Mouse (Mus musculus): ENCODE measurements around the gene Podn. TPM values are rescaled to one million over a fixed set of nuclear protein-coding genes. Genes with fewer than 3 reads are reported as not detected.

Gene Podn
- polyA plus RNA-seq, 1 experiment from 2014 or later: 1.0 TPM

GRCm38 (mm10) chr4:108072086-108072485, 24.2 kb downstream of the Podn start:
- no peak for ATAC-seq (ENCODE audit: insufficient number of reproducible peaks, low FRiP score, low TSS enrichment, low read depth)
- Histone ChIP-seq H3K27ac (replicated peaks; ENCODE audit: low read depth, low read length) (no peak overlapping the region), H3K4me3 (ENCODE audit: low read depth, low read length) (no peak overlapping the region), H3K27me3 (ENCODE audit: control insufficient read depth, insufficient read depth, low read length) (no peaks in the 10 kb centered on the region), H3K36me3 (ENCODE audit: control insufficient read depth, insufficient read depth, low read length) (no peaks in the 10 kb centered on the region), H3K4me2 (ENCODE audit: low read depth, severe bottlenecking) (no peak overlapping the region), H3K4me1 (ENCODE audit: control insufficient read depth, insufficient read depth, low read length) (peaks cover 7% of the 10 kb centered on the region; the same call in 1 of the 2 replicates), H3K9ac (ENCODE audit: low read length) (no peak overlapping the region), H3K9me3 (ENCODE audit: control insufficient read depth, low read length) (no peaks in the 10 kb centered on the region)
- no peak for DNase-seq (ENCODE audit: low spot score)
- 97% methylated on average over 3 of the region's 3 CpGs for WGBS

DNA sequence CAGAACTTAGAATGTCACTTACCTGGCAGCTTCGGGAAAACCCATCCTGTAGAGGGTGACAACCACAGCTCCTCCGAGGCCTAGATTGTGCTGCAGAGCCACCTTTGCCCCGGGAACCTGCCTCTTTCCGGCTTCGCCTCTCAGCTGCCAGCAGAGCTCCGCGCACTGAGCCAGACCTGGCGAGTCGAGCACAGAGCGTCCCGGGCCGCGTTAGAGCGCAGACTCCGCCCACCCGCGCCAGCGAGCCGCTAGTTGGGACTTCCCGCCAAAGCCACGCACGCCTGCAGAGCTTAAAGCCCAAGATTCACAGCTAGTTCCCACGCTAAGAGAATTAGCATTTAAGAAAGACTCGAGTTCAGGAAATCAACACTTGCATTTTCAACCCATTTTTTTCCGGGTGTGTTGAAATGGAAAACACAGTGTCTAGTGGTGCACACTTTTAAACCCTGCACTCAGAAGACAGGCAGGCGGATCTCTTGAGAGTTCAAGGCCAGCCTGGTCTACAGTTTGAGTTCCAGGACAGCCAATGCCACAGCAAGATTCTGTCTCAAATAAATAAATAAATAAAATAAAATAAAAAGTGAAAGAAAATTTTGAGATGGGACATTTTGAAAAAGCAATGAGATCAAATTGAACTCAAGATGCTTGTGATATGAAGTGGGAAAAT, 24.9 kb downstream of the Podn start:
- peak; percentile 97 for DNase-seq (ENCODE audit: low spot score)
- peak overlapping the region; percentile 86 for H3K4me2 ChIP-seq (ENCODE audit: low read depth, severe bottlenecking)
- no peaks in the 10 kb centered on the region for H3K27me3 ChIP-seq (ENCODE audit: control insufficient read depth, insufficient read depth, low read length)
- WGBS: 3% methylated on average over 26 of the region's 26 CpGs
- peaks cover 7% of the 10 kb centered on the region; the same call in 1 of the 2 replicates for H3K4me1 ChIP-seq (ENCODE audit: control insufficient read depth, insufficient read depth, low read length)
- H3K4me3 ChIP-seq (ENCODE audit: low read depth, low read length): peak overlapping the region; percentile 48
- no peaks in the 10 kb centered on the region for H3K36me3 ChIP-seq (ENCODE audit: control insufficient read depth, insufficient read depth, low read length)
- no peaks in the 10 kb centered on the region for H3K9me3 ChIP-seq (ENCODE audit: control insufficient read depth, low read length)
- peak overlapping the region; percentile 62 for H3K9ac ChIP-seq (ENCODE audit: low read length)
- peak; percentile 92 for ATAC-seq (ENCODE audit: insufficient number of reproducible peaks, low FRiP score, low TSS enrichment, low read depth)
- no peak overlapping the region for H3K27ac ChIP-seq (replicated peaks; ENCODE audit: low read depth, low read length)

DNA sequence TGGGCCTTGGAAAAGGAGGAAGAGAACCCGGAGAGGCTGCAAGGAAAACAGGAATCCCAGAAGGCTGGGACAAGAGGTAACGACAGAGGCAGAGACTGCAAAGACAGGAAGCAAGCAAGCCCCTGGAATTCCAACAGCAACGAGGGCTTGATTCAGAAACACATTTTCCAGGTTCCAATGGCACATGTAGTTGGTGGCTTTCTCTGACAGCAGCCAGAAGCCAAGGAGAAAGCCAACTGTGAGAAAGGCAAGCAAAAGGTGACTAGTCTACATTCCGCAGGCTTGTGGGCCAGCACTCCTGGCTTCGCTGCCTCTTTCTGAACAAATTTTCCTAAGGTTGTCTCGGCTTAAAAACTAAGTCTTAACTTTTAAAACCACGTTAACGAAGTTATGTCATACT, 25.5 kb downstream of the Podn start:
- DNase-seq (ENCODE audit: low spot score): no peak
- 16% methylated on average over 8 of the region's 8 CpGs for WGBS
- Histone ChIP-seq H3K4me3 (ENCODE audit: low read depth, low read length) (peak overlapping the region; percentile 48), H3K4me1 (ENCODE audit: control insufficient read depth, insufficient read depth, low read length) (peaks cover 7% of the 10 kb centered on the region; the same call in 1 of the 2 replicates), H3K9ac (ENCODE audit: low read length) (peak overlapping the region; percentile 62), H3K36me3 (ENCODE audit: control insufficient read depth, insufficient read depth, low read length) (no peaks in the 10 kb centered on the region), H3K4me2 (ENCODE audit: low read depth, severe bottlenecking) (peak overlapping the region; percentile 86), H3K27me3 (ENCODE audit: control insufficient read depth, insufficient read depth, low read length) (no peaks in the 10 kb centered on the region), H3K27ac (replicated peaks; ENCODE audit: low read depth, low read length) (no peak overlapping the region), H3K9me3 (ENCODE audit: control insufficient read depth, low read length) (no peaks in the 10 kb centered on the region)
- no peak for ATAC-seq (ENCODE audit: insufficient number of reproducible peaks, low FRiP score, low TSS enrichment, low read depth)

GRCm38 (mm10) chr4:108070286-108070685, 26.0 kb downstream of the Podn start:
- Histone ChIP-seq H3K4me3 (ENCODE audit: low read depth, low read length) (peak overlapping the region; percentile 48), H3K9me3 (ENCODE audit: control insufficient read depth, low read length) (no peaks in the 10 kb centered on the region), H3K27me3 (ENCODE audit: control insufficient read depth, insufficient read depth, low read length) (no peaks in the 10 kb centered on the region), H3K9ac (ENCODE audit: low read length) (peak overlapping the region; percentile 62), H3K27ac (replicated peaks; ENCODE audit: low read depth, low read length) (no peak overlapping the region), H3K4me2 (ENCODE audit: low read depth, severe bottlenecking) (peak overlapping the region; percentile 86), H3K36me3 (ENCODE audit: control insufficient read depth, insufficient read depth, low read length) (no peaks in the 10 kb centered on the region), H3K4me1 (ENCODE audit: control insufficient read depth, insufficient read depth, low read length) (peaks cover 7% of the 10 kb centered on the region; the same call in 1 of the 2 replicates)
- 79% methylated on average over 4 of the region's 4 CpGs for WGBS
- ATAC-seq (ENCODE audit: insufficient number of reproducible peaks, low FRiP score, low TSS enrichment, low read depth): no peak
- DNase-seq (ENCODE audit: low spot score): no peak

DNA sequence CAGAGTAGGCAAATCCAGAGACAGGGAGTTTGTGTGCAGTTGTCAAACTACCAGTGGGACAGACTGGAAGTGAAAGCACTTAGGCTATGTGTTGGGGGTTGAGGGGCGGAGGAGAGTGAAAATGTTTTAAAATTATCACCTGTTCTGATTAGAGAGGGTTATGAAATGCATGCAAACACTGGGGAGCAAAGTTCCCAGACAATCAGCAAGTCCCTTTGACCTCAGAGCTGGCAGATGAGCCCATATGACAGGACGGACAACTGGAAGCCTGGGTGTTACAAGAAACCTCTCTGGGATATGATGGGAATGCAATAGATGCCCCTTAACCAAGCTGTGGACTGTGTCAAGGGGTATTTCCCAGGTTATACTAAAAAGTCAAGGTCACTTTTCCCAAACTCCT, 28.2 kb downstream of the Podn start:
- no peaks in the 10 kb centered on the region for H3K36me3 ChIP-seq (ENCODE audit: control insufficient read depth, insufficient read depth, low read length)
- H3K4me1 ChIP-seq (ENCODE audit: control insufficient read depth, insufficient read depth, low read length): peaks cover 7% of the 10 kb centered on the region; the same call in 1 of the 2 replicates
- no peak overlapping the region for H3K4me2 ChIP-seq (ENCODE audit: low read depth, severe bottlenecking)
- no peaks in the 10 kb centered on the region for H3K9me3 ChIP-seq (ENCODE audit: control insufficient read depth, low read length)
- DNase-seq (ENCODE audit: low spot score) (no peak), ATAC-seq (ENCODE audit: insufficient number of reproducible peaks, low FRiP score, low TSS enrichment, low read depth) (no peak)
- no peaks in the 10 kb centered on the region for H3K27me3 ChIP-seq (ENCODE audit: control insufficient read depth, insufficient read depth, low read length)
- no peak overlapping the region for H3K9ac ChIP-seq (ENCODE audit: low read length)
- WGBS: 80% methylated on average over 2 of the region's 2 CpGs
- H3K27ac ChIP-seq (replicated peaks; ENCODE audit: low read depth, low read length): no peak overlapping the region
- H3K4me3 ChIP-seq (ENCODE audit: low read depth, low read length): no peak overlapping the region

GRCm38 (mm10) chr4:108067261-108067660, 29.0 kb downstream of the Podn start:
- peaks cover 7% of the 10 kb centered on the region; the same call in 1 of the 2 replicates for H3K4me1 ChIP-seq (ENCODE audit: control insufficient read depth, insufficient read depth, low read length)
- 95% methylated on average over 7 of the region's 7 CpGs for WGBS
- DNase-seq (ENCODE audit: low spot score) (no peak), ATAC-seq (ENCODE audit: insufficient number of reproducible peaks, low FRiP score, low TSS enrichment, low read depth) (no peak)
- no peaks in the 10 kb centered on the region for H3K9me3 ChIP-seq (ENCODE audit: control insufficient read depth, low read length)
- no peak overlapping the region for H3K4me2 ChIP-seq (ENCODE audit: low read depth, severe bottlenecking)
- no peak overlapping the region for H3K4me3 ChIP-seq (ENCODE audit: low read depth, low read length)
- no peak overlapping the region for H3K27ac ChIP-seq (replicated peaks; ENCODE audit: low read depth, low read length)
- peaks cover 2% of the 10 kb centered on the region; the same call in 1 of the 2 replicates for H3K36me3 ChIP-seq (ENCODE audit: control insufficient read depth, insufficient read depth, low read length)
- no peaks in the 10 kb centered on the region for H3K27me3 ChIP-seq (ENCODE audit: control insufficient read depth, insufficient read depth, low read length)
- H3K9ac ChIP-seq (ENCODE audit: low read length): no peak overlapping the region

- no peak overlapping the region for H3K27ac ChIP-seq (replicated peaks; ENCODE audit: low read depth, low read length)
Measured at GRCm38 (mm10) chr4:108066569-108066968, 29.7 kb downstream of the Podn start.

DNA sequence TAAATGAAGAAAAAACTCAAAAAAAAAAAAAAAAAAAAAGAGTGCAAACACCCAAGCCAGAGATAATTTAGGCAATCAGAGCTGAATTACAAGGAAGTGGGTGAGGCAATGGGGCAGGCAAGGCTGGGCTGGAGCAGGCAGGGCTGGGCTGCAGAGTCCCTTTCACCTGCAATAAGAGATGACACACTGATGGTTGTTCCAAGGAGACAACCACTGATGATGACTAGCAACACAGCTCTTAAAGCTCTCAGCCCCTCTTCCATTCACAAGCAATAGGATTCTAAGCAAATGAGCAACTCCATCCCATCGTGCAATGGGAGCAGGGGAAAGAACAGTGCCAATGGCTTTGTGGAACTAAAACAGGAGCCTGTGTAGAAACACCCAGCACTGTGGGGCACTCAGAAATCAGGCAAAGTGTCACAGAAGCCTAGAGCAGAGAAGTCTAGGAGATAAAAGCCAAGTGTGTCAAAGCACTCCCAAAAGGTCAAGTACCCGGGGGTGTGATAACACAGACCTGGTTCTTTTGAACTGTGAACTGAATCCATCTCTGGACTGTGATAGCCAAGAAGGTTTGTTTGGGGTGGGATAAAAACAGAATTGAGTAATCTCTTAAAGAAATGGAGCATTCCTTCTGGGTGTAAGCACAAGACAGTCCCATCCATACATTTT, 30.9 kb downstream of the Podn start:
- no peak for DNase-seq (ENCODE audit: low spot score)
- no peaks in the 10 kb centered on the region for H3K27me3 ChIP-seq (ENCODE audit: control insufficient read depth, insufficient read depth, low read length)
- ATAC-seq (ENCODE audit: insufficient number of reproducible peaks, low FRiP score, low TSS enrichment, low read depth): no peak
- no peak overlapping the region for H3K27ac ChIP-seq (replicated peaks; ENCODE audit: low read depth, low read length)
- H3K9ac ChIP-seq (ENCODE audit: low read length): no peak overlapping the region
- peaks cover 2% of the 10 kb centered on the region; the same call in 1 of the 2 replicates for H3K4me1 ChIP-seq (ENCODE audit: control insufficient read depth, insufficient read depth, low read length)
- peaks cover 6% of the 10 kb centered on the region; the same call in 1 of the 2 replicates for H3K36me3 ChIP-seq (ENCODE audit: control insufficient read depth, insufficient read depth, low read length)
- H3K4me3 ChIP-seq (ENCODE audit: low read depth, low read length): no peak overlapping the region
- H3K9me3 ChIP-seq (ENCODE audit: control insufficient read depth, low read length): no peaks in the 10 kb centered on the region
- WGBS: 82% methylated on average over 2 of the region's 2 CpGs
- no peak overlapping the region for H3K4me2 ChIP-seq (ENCODE audit: low read depth, severe bottlenecking)

More at GRCm38 (mm10) chr4:108066569-108066968, 29.7 kb downstream of the Podn start:
- H3K4me3 ChIP-seq (ENCODE audit: low read depth, low read length): no peak overlapping the region
- ATAC-seq (ENCODE audit: insufficient number of reproducible peaks, low FRiP score, low TSS enrichment, low read depth): no peak
- H3K36me3 ChIP-seq (ENCODE audit: control insufficient read depth, insufficient read depth, low read length): peaks cover 2% of the 10 kb centered on the region; the same call in 1 of the 2 replicates
- no peak for DNase-seq (ENCODE audit: low spot score)
- H3K9ac ChIP-seq (ENCODE audit: low read length): no peak overlapping the region
- no peaks in the 10 kb centered on the region for H3K9me3 ChIP-seq (ENCODE audit: control insufficient read depth, low read length)
- no peaks in the 10 kb centered on the region for H3K27me3 ChIP-seq (ENCODE audit: control insufficient read depth, insufficient read depth, low read length)
- peaks cover 7% of the 10 kb centered on the region; the same call in 1 of the 2 replicates for H3K4me1 ChIP-seq (ENCODE audit: control insufficient read depth, insufficient read depth, low read length)
- 86% methylated on average over 4 of the region's 4 CpGs for whole genome bisulfite sequencing
- no peak overlapping the region for H3K4me2 ChIP-seq (ENCODE audit: low read depth, severe bottlenecking)
